Mouse (Mus musculus) liver, embryonic 12.5 days (tissue): Measurements from ENCODE around the gene Gna13. TPM values are rescaled to one million over a fixed set of nuclear protein-coding genes. Genes with fewer than 3 reads are reported as not detected.

ENCODE experiments used
- ATAC-seq: fragments of 200-750 bp; cut with Nextera tagmentation; 2 replicates; pipeline ENCODE4 v1.8.0; 2017; ENCODE audit warnings: moderate number of reproducible peaks, mild to moderate bottlenecking, moderate library complexity
- H3K27ac ChIP-seq: fragments of 300-500 bp; sonication (generic); 2 replicates; pipeline ENCODE4 v1.5.1; 2016; ENCODE audit warnings: mild to moderate bottlenecking
- H3K27me3 ChIP-seq: fragments of 300-500 bp; sonication (generic); replicated peaks from 2 replicates; pipeline ENCODE4 v1.6.1; 2016; ENCODE audit warnings: mild to moderate bottlenecking, moderate library complexity
- H3K36me3 ChIP-seq: fragments of 300-500 bp; sonication (generic); 2 replicates; pipeline ENCODE4 v1.6.1; 2016; ENCODE audit warnings: mild to moderate bottlenecking, moderate library complexity
- H3K4me1 ChIP-seq: fragments of 300-500 bp; sonication (generic); 2 replicates; pipeline ENCODE4 v1.6.1; 2016
- H3K4me2 ChIP-seq: fragments of 300-500 bp; sonication (generic); 2 replicates; pipeline ENCODE4 v1.6.1; 2016; ENCODE audit warnings: mild to moderate bottlenecking, moderate library complexity
- H3K4me3 ChIP-seq: fragments of 300-500 bp; sonication (generic); 2 replicates; pipeline ENCODE4 v1.5.1; 2016; ENCODE audit warnings: mild to moderate bottlenecking, moderate library complexity
- H3K9ac ChIP-seq: fragments of 300-500 bp; sonication (generic); 2 replicates; pipeline ENCODE4 v1.6.1; 2016; ENCODE audit warnings: mild to moderate bottlenecking, moderate library complexity
- H3K9me3 ChIP-seq: fragments of 300-500 bp; sonication (generic); replicated peaks from 2 replicates; pipeline ENCODE4 v1.6.1; 2016; ENCODE audit warnings: mild to moderate bottlenecking, moderate library complexity
- WGBS: fragments of 180-500 bp; shearing (Covaris S2); methylation state at CpG from one replicate; pipeline ENCODE4 v1.1.7; 2016; ENCODE audit not compliant: insufficient replicate concordance; 5-methylcytosine and 5-hydroxymethylcytosine counted together
- polyA plus RNA-seq: library from polyadenylated mRNA; unstranded; fragments of >200 nt; fragmentation: Nextera tagmentation; extraction: Ambion mirVana; gene quantifications from 2 replicates; pipeline ENCODE4 v1.2.1, GENCODE M21; 2016

Gna13 gene
- polyA plus RNA-seq, 1 experiment from 2014 or later: 19.4 TPM

GRCm38 (mm10) chr11:109363191-109364133 is 831 bp downstream of the Gna13 start:
- Histone ChIP-seq H3K9me3 (no peaks in the 10 kb centered on the region), H3K4me3 (peak overlapping the region; percentile 85)

DNA sequence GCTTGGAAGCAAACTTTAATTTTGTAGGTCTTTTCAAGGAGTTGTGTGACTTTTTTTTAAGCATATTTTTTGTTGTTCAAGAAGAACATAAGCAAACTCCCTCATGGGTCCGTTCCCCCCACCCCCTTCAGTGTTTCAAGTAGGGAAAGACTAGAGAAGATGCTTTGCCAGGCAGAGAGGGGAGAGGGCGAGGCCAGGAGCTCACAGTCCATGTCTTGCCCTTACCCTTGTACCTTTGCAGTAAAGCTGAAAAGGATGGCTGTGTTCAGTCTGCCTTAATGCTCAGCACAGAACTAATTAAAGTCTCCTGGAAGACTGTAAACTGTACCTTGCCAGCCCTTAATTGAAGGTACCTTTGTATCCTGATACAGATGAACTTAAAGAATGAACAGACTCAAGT is 1.7 kb downstream of the Gna13 start:
- 67% methylated on average over 2 of the region's 2 CpGs for WGBS

More at GRCm38 (mm10) chr11:109363191-109364133, 831 bp downstream of the Gna13 start:
- Histone ChIP-seq H3K4me2 (peak overlapping the region; percentile 71), H3K9ac (peak overlapping the region; percentile 91), H3K36me3 (peaks cover 35% of the 10 kb centered on the region), H3K4me1 (peaks cover 71% of the 10 kb centered on the region), H3K27me3 (no peaks in the 10 kb centered on the region), H3K27ac (peak overlapping the region; percentile 96)
- peak; percentile 54 for ATAC-seq
- WGBS: 1% methylated on average over 45 of the region's 53 CpGs

GRCm38 (mm10) chr11:109364881-109365280 is 2.2 kb downstream of the Gna13 start:
- WGBS: 69% methylated on average over 10 of the region's 10 CpGs
- Histone ChIP-seq H3K4me2 (peak overlapping the region; percentile 71), H3K9me3 (no peaks in the 10 kb centered on the region), H3K27me3 (no peaks in the 10 kb centered on the region), H3K27ac (0 out of 2 replicates have a peak overlapping the region, but pooled peaks have one; percentile 20), H3K36me3 (peaks cover 42% of the 10 kb centered on the region), H3K9ac (peak overlapping the region; percentile 91), H3K4me3 (peak overlapping the region; percentile 85), H3K4me1 (peaks cover 75% of the 10 kb centered on the region)
- ATAC-seq: no peak

More for the DNA sequence above, 1.7 kb downstream of the Gna13 start:
- no peaks in the 10 kb centered on the region for H3K9me3 ChIP-seq
- H3K27ac ChIP-seq: 0 out of 2 replicates have a peak overlapping the region, but pooled peaks have one; percentile 20
- H3K4me1 ChIP-seq: peaks cover 75% of the 10 kb centered on the region
- H3K27me3 ChIP-seq: no peaks in the 10 kb centered on the region
- no peak for ATAC-seq
- H3K36me3 ChIP-seq: peaks cover 42% of the 10 kb centered on the region
- peak overlapping the region; percentile 85 for H3K4me3 ChIP-seq
- H3K9ac ChIP-seq: peak overlapping the region; percentile 91
- peak overlapping the region; percentile 71 for H3K4me2 ChIP-seq

GRCm38 (mm10) chr11:109365818-109366217 is 3.2 kb downstream of the Gna13 start:
- H3K27ac ChIP-seq: no peak overlapping the region
- no peak overlapping the region for H3K9ac ChIP-seq
- no peaks in the 10 kb centered on the region for H3K9me3 ChIP-seq
- no peak overlapping the region for H3K4me3 ChIP-seq
- no peaks in the 10 kb centered on the region for H3K27me3 ChIP-seq
- H3K4me2 ChIP-seq: no peak overlapping the region; the same call in 1 of the 2 replicates
- H3K4me1 ChIP-seq: peaks cover 80% of the 10 kb centered on the region
- WGBS: 98% methylated on average over 5 of the region's 5 CpGs
- ATAC-seq: no peak
- H3K36me3 ChIP-seq: peaks cover 46% of the 10 kb centered on the region

DNA sequence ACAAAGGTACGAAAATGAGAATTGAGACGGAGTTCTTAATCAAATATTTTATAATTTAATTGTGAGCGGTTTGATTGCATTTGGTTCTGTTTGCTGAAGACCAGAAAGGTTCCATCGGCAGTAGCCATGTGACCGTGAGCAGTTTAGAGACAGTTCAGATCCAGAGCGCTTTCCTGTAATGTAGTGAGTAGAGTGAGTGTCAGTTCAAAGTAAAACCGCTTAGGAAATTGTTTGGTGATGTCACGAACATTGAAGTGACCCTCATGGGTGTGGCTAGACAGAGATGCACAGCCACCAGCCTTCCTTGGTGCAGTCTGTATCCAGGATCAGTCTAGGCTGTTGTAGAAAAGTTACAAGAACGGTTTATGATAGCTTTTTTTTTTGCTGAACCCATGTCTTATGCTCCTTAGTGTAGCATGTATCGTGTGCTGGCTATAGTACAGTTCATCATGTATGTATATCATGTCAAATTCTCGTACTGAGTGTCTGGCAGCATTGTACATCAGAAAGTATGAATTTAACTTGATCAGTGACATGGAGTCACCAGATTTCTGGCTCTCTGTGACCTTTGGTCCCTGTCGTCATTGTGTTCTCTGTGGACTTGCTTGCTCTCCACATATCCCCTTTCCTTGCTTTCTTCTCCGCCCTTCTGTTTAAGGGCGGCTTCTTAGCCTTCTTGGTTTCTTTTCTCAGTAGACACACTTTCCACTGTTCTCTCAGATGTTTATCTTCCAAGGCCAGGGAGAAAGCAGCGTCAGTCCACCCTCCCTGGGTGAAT is 4.4 kb downstream of the Gna13 start:
- 72% methylated on average over 15 of the region's 15 CpGs for WGBS
- Histone ChIP-seq H3K4me3 (no peak overlapping the region), H3K9me3 (no peaks in the 10 kb centered on the region), H3K4me1 (peaks cover 80% of the 10 kb centered on the region), H3K36me3 (peaks cover 50% of the 10 kb centered on the region), H3K27ac (no peak overlapping the region), H3K27me3 (no peaks in the 10 kb centered on the region), H3K9ac (no peak overlapping the region), H3K4me2 (peak overlapping the region; percentile 19; the same call in 1 of the 2 replicates)
- ATAC-seq: no peak

- no peak overlapping the region for H3K9ac ChIP-seq
- H3K4me2 ChIP-seq: no peak overlapping the region
- peaks cover 57% of the 10 kb centered on the region for H3K36me3 ChIP-seq
- no peaks in the 10 kb centered on the region for H3K9me3 ChIP-seq
- no peak overlapping the region for H3K4me3 ChIP-seq
- H3K4me1 ChIP-seq: peaks cover 84% of the 10 kb centered on the region
- 0 out of 2 replicates have a peak, but pooled peaks have one; percentile 22 for ATAC-seq
- WGBS: 75% methylated on average over 3 of the region's 3 CpGs
- no peaks in the 10 kb centered on the region for H3K27me3 ChIP-seq
- H3K27ac ChIP-seq: 0 out of 2 replicates have a peak overlapping the region, but pooled peaks have one; percentile 16
These were observed 6.5 kb downstream of the Gna13 start for GRCm38 (mm10) chr11:109369026-109369637.

DNA sequence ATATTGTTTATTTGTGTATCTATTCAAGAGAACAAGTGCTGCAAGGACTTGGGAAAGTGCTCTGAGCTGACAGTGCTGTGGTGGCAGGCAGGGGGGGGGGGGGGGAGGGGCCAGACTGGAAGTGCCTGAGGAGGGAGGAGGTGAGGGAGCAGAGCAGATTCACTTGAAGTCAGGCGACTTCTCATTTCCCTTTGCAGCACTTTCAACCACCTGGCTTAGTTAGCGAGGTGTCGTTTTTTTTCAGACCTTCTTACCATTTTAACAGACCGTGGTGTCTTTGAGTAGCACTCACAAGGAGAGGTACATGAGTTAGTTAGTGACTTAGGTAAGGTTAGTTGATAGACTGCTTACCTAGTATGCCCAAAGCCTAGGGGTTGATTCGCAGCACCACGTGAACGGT is 12.8 kb downstream of the Gna13 start:
- Histone ChIP-seq H3K27ac (0 out of 2 replicates have a peak overlapping the region, but pooled peaks have one; percentile 52), H3K4me1 (peaks cover 75% of the 10 kb centered on the region), H3K9ac (no peak overlapping the region), H3K9me3 (no peaks in the 10 kb centered on the region), H3K36me3 (peaks cover 13% of the 10 kb centered on the region), H3K4me3 (no peak overlapping the region), H3K27me3 (no peaks in the 10 kb centered on the region), H3K4me2 (peak overlapping the region; percentile 56)
- WGBS: 46% methylated on average over 7 of the region's 7 CpGs
- no peak for ATAC-seq

GRCm38 (mm10) chr11:109376484-109377143 is 14.0 kb downstream of the Gna13 start:
- Histone ChIP-seq H3K4me3 (0 out of 2 replicates have a peak overlapping the region, but pooled peaks have one; percentile 6), H3K4me2 (peak overlapping the region; percentile 56), H3K9me3 (no peaks in the 10 kb centered on the region), H3K9ac (peak overlapping the region; percentile 36; the same call in 1 of the 2 replicates), H3K36me3 (peaks cover 11% of the 10 kb centered on the region), H3K27me3 (no peaks in the 10 kb centered on the region), H3K4me1 (peaks cover 66% of the 10 kb centered on the region), H3K27ac (peak overlapping the region; percentile 52)
- WGBS: 32% methylated on average over 7 of the region's 7 CpGs
- ATAC-seq: peak; percentile 91

GRCm38 (mm10) chr11:109377477-109377876 is 14.8 kb downstream of the Gna13 start:
- no peak overlapping the region for H3K4me3 ChIP-seq
- ATAC-seq: no peak
- H3K4me2 ChIP-seq: peak overlapping the region; percentile 56; the same call in 1 of the 2 replicates
- WGBS: 52% methylated on average over 10 of the region's 10 CpGs
- H3K9me3 ChIP-seq: no peaks in the 10 kb centered on the region
- H3K36me3 ChIP-seq: peaks cover 6% of the 10 kb centered on the region
- peaks cover 66% of the 10 kb centered on the region for H3K4me1 ChIP-seq
- no peaks in the 10 kb centered on the region for H3K27me3 ChIP-seq
- peak overlapping the region; percentile 33; the same call in 1 of the 2 replicates for H3K9ac ChIP-seq
- H3K27ac ChIP-seq: no peak overlapping the region

- Histone ChIP-seq H3K4me3 (no peak overlapping the region), H3K9ac (no peak overlapping the region), H3K27ac (no peak overlapping the region), H3K4me1 (peaks cover 71% of the 10 kb centered on the region), H3K9me3 (no peaks in the 10 kb centered on the region), H3K36me3 (peaks cover 6% of the 10 kb centered on the region), H3K4me2 (no peak overlapping the region), H3K27me3 (no peaks in the 10 kb centered on the region)
- ATAC-seq: no peak
- 48% methylated on average over 7 of the region's 7 CpGs for whole genome bisulfite sequencing
These were observed 15.4 kb downstream of the Gna13 start for GRCm38 (mm10) chr11:109378051-109378450.

DNA sequence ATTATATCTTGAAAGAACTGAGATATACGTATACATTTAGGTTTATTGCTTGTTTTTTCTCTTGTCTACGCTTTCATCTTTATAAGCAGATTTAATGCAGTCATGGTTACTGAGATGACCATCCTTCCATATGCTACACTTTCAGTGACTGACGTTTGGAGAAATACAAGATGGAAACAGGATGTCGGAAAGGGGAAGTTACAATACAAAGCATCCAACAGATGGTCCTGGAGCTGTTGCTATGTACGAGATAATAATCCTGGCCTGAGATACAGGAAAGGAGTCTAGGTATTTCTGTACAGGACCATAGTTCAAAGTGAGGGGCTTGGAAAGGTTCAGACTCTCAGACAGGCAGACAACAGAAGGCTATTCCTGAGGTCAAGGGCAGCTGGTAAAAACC is 18.0 kb downstream of the Gna13 start:
- peaks cover 50% of the 10 kb centered on the region for H3K4me1 ChIP-seq
- H3K4me2 ChIP-seq: no peak overlapping the region
- no peaks in the 10 kb centered on the region for H3K9me3 ChIP-seq
- H3K27ac ChIP-seq: no peak overlapping the region
- WGBS: 58% methylated on average over 5 of the region's 5 CpGs
- no peaks in the 10 kb centered on the region for H3K27me3 ChIP-seq
- no peak overlapping the region for H3K9ac ChIP-seq
- H3K36me3 ChIP-seq: no peaks in the 10 kb centered on the region
- no peak for ATAC-seq
- no peak overlapping the region for H3K4me3 ChIP-seq
